Mouse (Mus musculus) R1 (cell line): ENCODE results near the gene Atp1b1.
A peak's percentile ranks its signal among the peaks of the same experiment; 100 is the strongest.

Source experiments
- DNase-seq: peaks from one replicate; pipeline ENCODE4 v3.0.0-alpha.2; 2018; ENCODE audit warnings: low read depth, low spot score

Gene Atp1b1

GRCm38 (mm10) chr1:164440708-164441407 is 17.3 kb downstream of the Atp1b1 start:
- DNase-seq, result no peak

- DNase-seq, result no peak
Observed at GRCm38 (mm10) chr1:164440230-164440629, 17.9 kb downstream of the Atp1b1 start.

- no peak for DNase-seq
Observed at GRCm38 (mm10) chr1:164436749-164437148, 21.4 kb downstream of the Atp1b1 start.

- DNase-seq, result no peak
Observed at GRCm38 (mm10) chr1:164434049-164434448, 24.1 kb downstream of the Atp1b1 start.

GRCm38 (mm10) chr1:164432649-164433048 is 25.5 kb downstream of the Atp1b1 start:
- no peak for DNase-seq

GRCm38 (mm10) chr1:164428644-164429043 is 29.5 kb downstream of the Atp1b1 start:
- DNase-seq, result no peak

GRCm38 (mm10) chr1:164427777-164428176 is 30.4 kb downstream of the Atp1b1 start:
- no peak for DNase-seq

- DNase-seq, result no peak
Observed at GRCm38 (mm10) chr1:164426227-164426626, 31.9 kb downstream of the Atp1b1 start.

- DNase-seq, result no peak
Observed at GRCm38 (mm10) chr1:164420623-164421354, 37.4 kb downstream of the Atp1b1 start.

GRCm38 (mm10) chr1:164419401-164419800 is 38.8 kb downstream of the Atp1b1 start:
- DNase-seq, result no peak

GRCm38 (mm10) chr1:164418320-164418719 is 39.8 kb downstream of the Atp1b1 start:
- DNase-seq, result no peak

- no peak for DNase-seq
Observed at GRCm38 (mm10) chr1:164417604-164418003, 40.6 kb downstream of the Atp1b1 start.

GRCm38 (mm10) chr1:164416692-164417394 is 41.3 kb downstream of the Atp1b1 start:
- DNase-seq, result no peak

GRCm38 (mm10) chr1:164415347-164415751 is 42.8 kb downstream of the Atp1b1 start:
- no peak for DNase-seq

- no peak for DNase-seq
Observed at GRCm38 (mm10) chr1:164413608-164414007, 44.5 kb downstream of the Atp1b1 start.

GRCm38 (mm10) chr1:164412906-164413305 is 45.2 kb downstream of the Atp1b1 start:
- no peak for DNase-seq

GRCm38 (mm10) chr1:164411306-164411705 is 46.8 kb downstream of the Atp1b1 start:
- DNase-seq, result no peak

GRCm38 (mm10) chr1:164408655-164409054 is 49.5 kb downstream of the Atp1b1 start:
- DNase-seq, result no peak

GRCm38 (mm10) chr1:164406506-164406905 is 51.6 kb downstream of the Atp1b1 start:
- peak; percentile 18 for DNase-seq

- DNase-seq, result no peak
Observed at GRCm38 (mm10) chr1:164405385-164405802, 52.8 kb downstream of the Atp1b1 start.

- no peak for DNase-seq
Observed at GRCm38 (mm10) chr1:164399578-164399977, 58.6 kb downstream of the Atp1b1 start.

GRCm38 (mm10) chr1:164397672-164398071 is 60.5 kb downstream of the Atp1b1 start:
- DNase-seq, result no peak
